Mouse (Mus musculus): ENCODE data around the gene Susd5. TPM values are rescaled to one million over a fixed set of nuclear protein-coding genes. Genes with fewer than 3 reads are reported as not detected.

Susd5 gene
- total RNA-seq, 2 experiments from 2014 or later, result 0.73 to 1.1 TPM

Other genes with a start within 250 kb of the Susd5 start
- gene Ubp1, start 126.2 kb upstream of the Susd5 start, total RNA-seq (2021), result 10 to 100 TPM; 28.8 to 32.0 TPM
- gene Fbxl2, start 10.9 kb upstream of the Susd5 start, total RNA-seq (2021), result under 1 TPM; 0.93 TPM

Data from heart, postnatal 14 days (tissue).